Mouse (Mus musculus): ENCODE results near the gene Pptc7. TPM values are rescaled to one million over a fixed set of nuclear protein-coding genes. Genes with fewer than 3 reads are reported as not detected.
"Not testable (repeated sequence)": the region's sequence is repeated elsewhere in the genome, so short reads cannot be mapped to it uniquely, and the experiment has no call there.

The Pptc7 gene
- total RNA-seq, 1 experiment = 21.1 TPM

DNA sequence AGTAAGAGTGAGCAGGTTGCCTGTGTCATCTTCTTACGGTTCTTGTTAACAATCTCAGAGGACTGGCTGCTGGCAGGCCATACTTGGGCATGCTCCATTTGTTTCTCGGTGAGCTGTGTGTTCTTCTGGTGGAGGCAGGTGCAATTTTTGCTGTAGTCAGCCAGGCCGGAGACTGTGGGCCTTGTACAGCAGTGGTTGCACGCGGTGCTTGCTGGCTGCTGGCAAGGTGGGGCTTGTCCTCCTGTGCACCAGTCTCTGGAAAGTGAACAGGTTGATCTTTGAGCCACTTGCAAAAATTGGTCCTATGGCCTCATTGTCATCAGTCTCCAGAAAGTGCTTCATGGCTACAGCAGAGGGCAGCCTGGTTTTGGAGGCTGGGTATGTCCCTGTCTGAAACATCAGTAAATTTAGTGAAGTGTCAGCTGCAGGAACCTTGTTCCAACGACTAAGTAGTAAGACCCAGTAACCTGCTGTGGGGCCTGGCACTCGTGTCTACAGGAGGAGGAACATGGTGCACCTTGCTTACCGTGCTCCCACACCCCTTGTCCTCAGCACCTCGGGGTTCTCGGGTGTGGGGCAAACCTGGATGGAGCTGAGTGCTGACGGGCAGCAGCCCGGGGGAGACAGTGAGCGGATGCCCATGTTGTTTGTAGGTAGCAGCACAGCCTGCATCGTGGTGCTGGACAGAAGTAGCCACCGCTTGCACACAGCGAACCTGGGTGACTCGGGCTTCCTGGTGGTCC is 28.9 kb downstream of the Pptc7 start:
- Histone ChIP-seq H3K36me3 (ENCODE audit: control insufficient read depth, insufficient read depth, low read length, poor library complexity, severe bottlenecking) (peaks cover 32% of the 10 kb centered on the region; the same call in 1 of the 2 replicates), H3K4me1 (ENCODE audit: control insufficient read depth in 2 of 2, insufficient read depth in 2 of 2, low read length in 2 of 2, poor library complexity in 1 of 2) (peaks cover 3 to 28% of the 10 kb centered on the region in 2 experiments; a peak in 3 of 4 replicates), H3K9me3 (ENCODE audit: control insufficient read depth, insufficient read depth, low read depth, low read length) (no peaks in the 10 kb centered on the region), H3K9ac (ENCODE audit: insufficient read depth, low read depth, low read length, poor library complexity, severe bottlenecking) (no peak overlapping the region), H3K4me3 (ENCODE audit: insufficient read depth in 1 of 2, low read depth in 1 of 2, low read length in 2 of 2, poor library complexity in 1 of 2, severe bottlenecking in 1 of 2) (no peak overlapping the region), H3K27ac (ENCODE audit: insufficient read depth, low read depth, low read length, poor library complexity, severe bottlenecking) (no peak overlapping the region)
- DNase-seq (ENCODE audit: low read depth, low spot score) = no peak
- in situ Hi-C loops (cut with MboI; ENCODE audit: low sequenced_read_pairs in 2 of 2, unreplicated experiment in 2 of 2) = no loop called here
- TF ChIP-seq CHD2 (IDR thresholded peaks at IDR 0.05; ENCODE audit: low read depth, low read length) = no peak
- no peak for TF ChIP-seq MAFK (IDR thresholded peaks at IDR 0.05; ENCODE audit: insufficient read depth, low read depth, low read length)

GRCm38 (mm10) chr5:122314966-122315667 is 31.0 kb downstream of the Pptc7 start:
- no peak for DNase-seq (ENCODE audit: low read depth, low spot score)
- no peaks in the 10 kb centered on the region for H3K9me3 ChIP-seq (ENCODE audit: control insufficient read depth, insufficient read depth, low read depth, low read length)
- no peak for TF ChIP-seq CHD2 (IDR thresholded peaks at IDR 0.05; ENCODE audit: low read depth, low read length)
- no peak for TF ChIP-seq MAFK (IDR thresholded peaks at IDR 0.05; ENCODE audit: insufficient read depth, low read depth, low read length)
- TF ChIP-seq ZNF384 (IDR thresholded peaks at IDR 0.05; ENCODE audit: low read depth, low read length) = no peak
- no peak for TF ChIP-seq HCFC1 (IDR thresholded peaks at IDR 0.05; ENCODE audit: borderline replicate concordance, insufficient read depth, low read length)
- no peak for TF ChIP-seq ZC3H11A (IDR thresholded peaks at IDR 0.05; ENCODE audit: borderline replicate concordance, low read depth, low read length)
- H3K27ac ChIP-seq (ENCODE audit: insufficient read depth, low read depth, low read length, poor library complexity, severe bottlenecking) = no peak overlapping the region
- in situ Hi-C loops (cut with MboI; ENCODE audit: low sequenced_read_pairs in 2 of 2, unreplicated experiment in 2 of 2) = no loop called here
- peaks cover 30% of the 10 kb centered on the region; the same call in 1 of the 2 replicates for H3K36me3 ChIP-seq (ENCODE audit: control insufficient read depth, insufficient read depth, low read length, poor library complexity, severe bottlenecking)
- peaks cover 10 to 36% of the 10 kb centered on the region in 2 experiments; a peak in 3 of 4 replicates for H3K4me1 ChIP-seq (ENCODE audit: control insufficient read depth in 2 of 2, insufficient read depth in 2 of 2, low read length in 2 of 2, poor library complexity in 1 of 2)
- H3K4me3 ChIP-seq (ENCODE audit: insufficient read depth in 1 of 2, low read depth in 1 of 2, low read length in 2 of 2, poor library complexity in 1 of 2, severe bottlenecking in 1 of 2) = peak overlapping the region in 1 of 2 experiments; percentile 24; a peak in 1 of 4 replicates
- peak overlapping the region; percentile 36 for H3K9ac ChIP-seq (ENCODE audit: insufficient read depth, low read depth, low read length, poor library complexity, severe bottlenecking)

GRCm38 (mm10) chr5:122317329-122318045 is 33.3 kb downstream of the Pptc7 start:
- TF ChIP-seq HCFC1 (IDR thresholded peaks at IDR 0.05; ENCODE audit: borderline replicate concordance, insufficient read depth, low read length) = no peak
- no peak for TF ChIP-seq ZNF384 (IDR thresholded peaks at IDR 0.05; ENCODE audit: low read depth, low read length)
- no peak for TF ChIP-seq ZC3H11A (IDR thresholded peaks at IDR 0.05; ENCODE audit: borderline replicate concordance, low read depth, low read length)
- no peak for TF ChIP-seq MAFK (IDR thresholded peaks at IDR 0.05; ENCODE audit: insufficient read depth, low read depth, low read length)
- TF ChIP-seq CHD2 (IDR thresholded peaks at IDR 0.05; ENCODE audit: low read depth, low read length) = no peak
- H3K4me3 ChIP-seq (ENCODE audit: insufficient read depth in 1 of 2, low read depth in 1 of 2, low read length in 2 of 2, poor library complexity in 1 of 2, severe bottlenecking in 1 of 2) = no peak overlapping the region
- H3K27ac ChIP-seq (ENCODE audit: insufficient read depth, low read depth, low read length, poor library complexity, severe bottlenecking) = 0 out of 2 replicates have a peak overlapping the region, but pooled peaks have one; percentile 3
- peaks cover 8 to 41% of the 10 kb centered on the region in 2 experiments; a peak in 3 of 4 replicates for H3K4me1 ChIP-seq (ENCODE audit: control insufficient read depth in 2 of 2, insufficient read depth in 2 of 2, low read length in 2 of 2, poor library complexity in 1 of 2)
- no peaks in the 10 kb centered on the region for H3K9me3 ChIP-seq (ENCODE audit: control insufficient read depth, insufficient read depth, low read depth, low read length)
- in situ Hi-C loops (cut with MboI; ENCODE audit: low sequenced_read_pairs in 2 of 2, unreplicated experiment in 2 of 2) = no loop called here
- peaks cover 31% of the 10 kb centered on the region; the same call in 1 of the 2 replicates for H3K36me3 ChIP-seq (ENCODE audit: control insufficient read depth, insufficient read depth, low read length, poor library complexity, severe bottlenecking)
- no peak overlapping the region for H3K9ac ChIP-seq (ENCODE audit: insufficient read depth, low read depth, low read length, poor library complexity, severe bottlenecking)
- no peak for DNase-seq (ENCODE audit: low read depth, low spot score)

- Histone ChIP-seq H3K4me1 (ENCODE audit: control insufficient read depth in 2 of 2, insufficient read depth in 2 of 2, low read length in 2 of 2, poor library complexity in 1 of 2) (peaks cover 8 to 41% of the 10 kb centered on the region in 2 experiments; a peak in 3 of 4 replicates), H3K4me3 (ENCODE audit: insufficient read depth in 1 of 2, low read depth in 1 of 2, low read length in 2 of 2, poor library complexity in 1 of 2, severe bottlenecking in 1 of 2) (no peak overlapping the region), H3K27ac (ENCODE audit: insufficient read depth, low read depth, low read length, poor library complexity, severe bottlenecking) (peak overlapping the region; percentile 73; the same call in 1 of the 2 replicates), H3K36me3 (ENCODE audit: control insufficient read depth, insufficient read depth, low read length, poor library complexity, severe bottlenecking) (peaks cover 28% of the 10 kb centered on the region; the same call in 1 of the 2 replicates), H3K9ac (ENCODE audit: insufficient read depth, low read depth, low read length, poor library complexity, severe bottlenecking) (no peak overlapping the region), H3K9me3 (ENCODE audit: control insufficient read depth, insufficient read depth, low read depth, low read length) (no peaks in the 10 kb centered on the region)
- TF ChIP-seq ZC3H11A (IDR thresholded peaks at IDR 0.05; ENCODE audit: borderline replicate concordance, low read depth, low read length) = no peak
- no peak for TF ChIP-seq ZNF384 (IDR thresholded peaks at IDR 0.05; ENCODE audit: low read depth, low read length)
- no peak for TF ChIP-seq MAFK (IDR thresholded peaks at IDR 0.05; ENCODE audit: insufficient read depth, low read depth, low read length)
- TF ChIP-seq HCFC1 (IDR thresholded peaks at IDR 0.05; ENCODE audit: borderline replicate concordance, insufficient read depth, low read length) = no peak
- no peak for TF ChIP-seq CHD2 (IDR thresholded peaks at IDR 0.05; ENCODE audit: low read depth, low read length)
- in situ Hi-C loops (cut with MboI; ENCODE audit: low sequenced_read_pairs in 2 of 2, unreplicated experiment in 2 of 2) = no loop called here
- DNase-seq (ENCODE audit: low read depth, low spot score) = no peak
Measured at GRCm38 (mm10) chr5:122318100-122318499, 33.9 kb downstream of the Pptc7 start.

DNA sequence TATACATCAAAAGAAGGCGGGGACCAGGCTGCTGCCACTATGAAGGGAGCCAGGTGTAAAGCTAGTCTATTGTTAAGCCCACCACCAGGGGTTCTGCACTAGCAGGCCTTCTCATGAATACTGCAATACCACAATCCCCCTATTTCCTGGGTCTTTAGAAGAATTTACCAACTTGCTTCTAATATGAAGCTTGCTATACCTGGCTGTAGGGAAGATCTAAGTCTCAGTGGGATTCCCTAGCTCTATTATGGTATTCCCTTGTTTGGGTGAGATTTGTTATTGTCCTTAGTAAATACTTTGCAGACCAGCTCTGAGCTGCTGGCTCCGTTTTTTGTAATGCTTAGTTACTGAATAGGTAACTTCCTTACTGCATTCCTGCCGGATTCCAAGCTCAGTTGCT is 34.8 kb downstream of the Pptc7 start:
- H3K4me3 ChIP-seq (ENCODE audit: insufficient read depth in 1 of 2, low read depth in 1 of 2, low read length in 2 of 2, poor library complexity in 1 of 2, severe bottlenecking in 1 of 2); H3K9ac ChIP-seq (ENCODE audit: insufficient read depth, low read depth, low read length, poor library complexity, severe bottlenecking); H3K9me3 ChIP-seq (ENCODE audit: control insufficient read depth, insufficient read depth, low read depth, low read length); DNase-seq (ENCODE audit: low read depth, low spot score); in situ Hi-C loops (cut with MboI; ENCODE audit: low sequenced_read_pairs in 2 of 2, unreplicated experiment in 2 of 2); H3K27ac ChIP-seq (ENCODE audit: insufficient read depth, low read depth, low read length, poor library complexity, severe bottlenecking): not testable (repeated sequence)
- H3K36me3 ChIP-seq (ENCODE audit: control insufficient read depth, insufficient read depth, low read length, poor library complexity, severe bottlenecking) = peaks cover 22% of the 10 kb centered on the region; the same call in 1 of the 2 replicates
- peaks cover 8 to 36% of the 10 kb centered on the region in 2 experiments; a peak in 3 of 4 replicates for H3K4me1 ChIP-seq (ENCODE audit: control insufficient read depth in 2 of 2, insufficient read depth in 2 of 2, low read length in 2 of 2, poor library complexity in 1 of 2)
